Mouse (Mus musculus) olfactory bulb, adult 2 months (tissue): ENCODE measurements at regions not wholly inside any gene's neighbourhood (a gene's known extent, or its start where the extent isn't known, plus 50 kb on each side); places are given as distances from the start of the nearest gene placed in this dataset.

ENCODE experiments used
- CTCF ChIP-seq: fragments of 200-500 bp; IDR thresholded peaks from 2 replicates; pipeline ENCODE4 v1.5.1; 2012; ENCODE audit warnings: low read depth, mild to moderate bottlenecking, low read length, moderate library complexity; ENCODE audit not compliant: insufficient read depth
- POLR2A ChIP-seq: fragments of 200-500 bp; IDR thresholded peaks from 2 replicates; pipeline ENCODE4 v1.6.1; 2012; ENCODE audit warnings: mild to moderate bottlenecking, low read depth, low read length, moderate library complexity; ENCODE audit not compliant: insufficient read depth

- TF ChIP-seq POLR2A (no peak), CTCF (no peak)
Observed at GRCm38 (mm10) chr13:60086657-60087056, 90.5 kb downstream of the Gas1 start.
